In the genomic region with DNA sequence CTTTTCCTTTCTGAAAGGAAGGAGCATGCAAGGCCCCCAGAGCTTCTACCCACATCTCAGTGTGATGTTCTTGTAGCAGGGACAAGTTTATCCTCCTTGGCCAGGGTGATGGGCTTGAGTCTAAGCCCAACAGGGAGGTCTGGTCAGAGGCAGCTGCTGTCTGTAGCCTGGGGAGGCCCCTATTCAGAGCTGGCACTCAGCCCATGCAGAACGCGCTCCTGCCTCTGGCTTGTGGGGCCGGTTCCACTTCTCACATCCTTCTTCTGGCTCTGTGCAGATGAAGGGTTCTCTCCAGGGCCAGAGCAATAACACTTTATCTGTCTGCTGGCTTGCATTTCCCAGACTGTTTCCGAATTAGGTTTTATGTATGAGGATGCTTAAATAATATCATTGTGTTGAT, we compare ENCODE assay signal across 9 mouse cellular contexts. TPM values are rescaled to one million over a fixed set of nuclear protein-coding genes. Genes with fewer than 3 reads are reported as not detected.
DNase-seq lines count a peak whose midpoint lies in the region; ATAC-seq and TF ChIP-seq lines count a peak whose summit lies in the region.
"Had no signal": no experiment of that assay in that cellular context is flagged by ENCODE, and none has a peak within 500 bp of the region (broad histone marks: within the 10 kb centered on the region; RNA-seq: fewer than 3 reads in every experiment).

No protein-coding gene starts in this region.

- no peak overlapping the region for H3K27ac ChIP-seq in liver, embryonic 11.5 days (ENCODE audit: low read depth, low read length)
- no peak overlapping the region for H3K27ac ChIP-seq in gastrocnemius, adult 2 months
- H3K27ac ChIP-seq in heart, embryonic 15.5 days = 0 out of 2 replicates have a peak overlapping the region, but pooled peaks have one; percentile 45
- H3K27ac ChIP-seq: hindbrain, embryonic 15.5 days had no signal

- intact Hi-C loops in gastrocnemius, adult 2 months (cut with DNase I) = no loop called here

- H3K9ac ChIP-seq in liver, embryonic 11.5 days (ENCODE audit: low read depth, low read length) = no peak overlapping the region
- H3K9ac ChIP-seq in heart, embryonic 15.5 days = no peak overlapping the region
- H3K9ac ChIP-seq: hindbrain, embryonic 15.5 days had no signal

- DNase-seq in liver = peak; percentile 45
- no peak for DNase-seq in liver, embryonic 11.5 days (ENCODE audit: low spot score)
- peak; percentile 72 for DNase-seq in gastrocnemius, adult 2 months
- peak; percentile 44 for DNase-seq in ovary, postnatal 36 days (ENCODE audit: low spot score)
- DNase-seq in cerebellum, adult 11 months = no peak
- no peak for DNase-seq in cerebellum, adult 9-10 months

- H3K4me3 ChIP-seq in liver, embryonic 11.5 days (ENCODE audit: low read depth, low read length) = no peak overlapping the region
- H3K4me3 ChIP-seq in gastrocnemius, adult 2 months = no peak overlapping the region
- H3K4me3 ChIP-seq in heart, embryonic 15.5 days = no peak overlapping the region
- H3K4me3 ChIP-seq: hindbrain, embryonic 15.5 days had no signal

- no peaks in the 10 kb centered on the region for H3K9me3 ChIP-seq in liver, embryonic 11.5 days (ENCODE audit: control insufficient read depth, low read length)
- 0 out of 2 replicates have a peak, but pooled peaks cover 4% of the 10 kb centered on the region for H3K9me3 ChIP-seq in heart, embryonic 15.5 days (replicated peaks)
- H3K9me3 ChIP-seq: hindbrain, embryonic 15.5 days had no signal

- no peak overlapping the region for H3K4me2 ChIP-seq in liver, embryonic 11.5 days
- H3K4me2 ChIP-seq in heart, embryonic 15.5 days = no peak overlapping the region
- H3K4me2 ChIP-seq: hindbrain, embryonic 15.5 days had no signal

- no peaks in the 10 kb centered on the region for H3K27me3 ChIP-seq in liver, embryonic 11.5 days (replicated peaks; ENCODE audit: control insufficient read depth, insufficient read depth, low read length)
- H3K27me3 ChIP-seq in heart, embryonic 15.5 days = no peaks in the 10 kb centered on the region
- H3K27me3 ChIP-seq: hindbrain, embryonic 15.5 days had no signal

- WGBS in liver, embryonic 11.5 days = 74% methylated on average over 4 of the region's 4 CpGs
- 26% methylated on average over 4 of the region's 4 CpGs for WGBS in heart, embryonic 15.5 days

- no peak for TF ChIP-seq CTCF in gastrocnemius, adult 2 months (IDR thresholded peaks at IDR 0.05)

- H3K36me3 ChIP-seq in liver, embryonic 11.5 days (ENCODE audit: control insufficient read depth, insufficient read depth, low read length) = no peaks in the 10 kb centered on the region
- no peaks in the 10 kb centered on the region for H3K36me3 ChIP-seq in heart, embryonic 15.5 days
- H3K36me3 ChIP-seq: hindbrain, embryonic 15.5 days had no signal

- no peak for ATAC-seq in liver, embryonic 11.5 days (replicated peaks; ENCODE audit: low FRiP score)
- peak; percentile 74 for ATAC-seq in heart, embryonic 15.5 days (replicated peaks; ENCODE audit: insufficient number of reproducible peaks, insufficient read depth, low FRiP score, low read depth)
- ATAC-seq in cerebellum, adult (ENCODE audit: insufficient number of reproducible peaks, low FRiP score, low TSS enrichment) = no peak

- no peaks in the 10 kb centered on the region for H3K4me1 ChIP-seq in liver, embryonic 11.5 days (replicated peaks; ENCODE audit: control insufficient read depth, insufficient read depth, low read length)
- H3K4me1 ChIP-seq in heart, embryonic 15.5 days (replicated peaks) = peaks cover 10% of the 10 kb centered on the region

RNA-seq across cellular contexts. Expression of a gene that starts 44.3 kb away (rescaled TPM):
- polyA plus RNA-seq in liver, embryonic 11.5 days (2014; fragmentation: Nextera tagmentation; extraction: Ambion mirVana) = 3.4 and 4.2 TPM in 2 replicates
- total RNA-seq in gastrocnemius, adult 2 months (2021) = 1 to 10 TPM; 6.1 to 9.8 TPM
- 9.7 and 14.7 TPM in 2 replicates for polyA plus RNA-seq in heart, embryonic 15.5 days (2015; fragmentation: Nextera tagmentation; extraction: Ambion mirVana)

Comparison
In these comparisons a context has a peak if more than half of its experiments do, and no peak if none do; other contexts are left out.
1. DNase-seq: peak in liver (single experiment), gastrocnemius, adult 2 months (single experiment) and ovary, postnatal 36 days (single experiment); none in liver, embryonic 11.5 days (single experiment), cerebellum, adult 11 months (single experiment) and cerebellum, adult 9-10 months (single experiment).